8 mouse cellular contexts compared by ENCODE assay signal in genomic region chr7:30551445-30552101, GRCm38 (mm10). TPM values are rescaled to one million over a fixed set of nuclear protein-coding genes. Genes with fewer than 3 reads are reported as not detected.
DNase-seq lines count a peak whose midpoint lies in the region; ATAC-seq and TF ChIP-seq lines count a peak whose summit lies in the region.

No protein-coding gene starts in this region.

- CTCF ChIA-PET in Patski (lab: Charles Lee), result interaction anchor here (0.7 to 1.3 kb wide), 2 partner anchors 22 to 59 kb away, joined by 3 to 5 read pairs; no protein-coding TSS in a partner anchor

- 3% methylated on average over 10 of the region's 10 CpGs for WGBS in kidney, embryonic 14.5 days
- 4% methylated on average over 10 of the region's 10 CpGs for WGBS in forebrain, embryonic 11.5 days
- WGBS in liver, embryonic 11.5 days, result 3% methylated on average over 10 of the region's 10 CpGs
- 3% methylated on average over 10 of the region's 10 CpGs for WGBS in neural tube, embryonic 15.5 days

- POLR2A ChIA-PET in Patski (lab: Charles Lee), result interaction anchor here (0.6 kb wide), 1 partner anchor 60 kb away, joined by 3 read pairs; no protein-coding TSS in a partner anchor

- in situ Hi-C loops in Patski (cut with MboI; ENCODE audit: low pct_unique_long_range_greater_than_20kb), result loop anchor here (10.0 kb wide), 1 partner anchor 1727 kb away; the partner anchor contains the start of gene Ech1

- no peaks in the 10 kb centered on the region for H3K9me3 ChIP-seq in kidney, embryonic 14.5 days (ENCODE audit: control insufficient read depth, low read length)
- no peaks in the 10 kb centered on the region for H3K9me3 ChIP-seq in forebrain, embryonic 11.5 days (ENCODE audit: control insufficient read depth, low read length)
- H3K9me3 ChIP-seq in liver, embryonic 11.5 days (ENCODE audit: control insufficient read depth, low read length), result no peaks in the 10 kb centered on the region
- no peaks in the 10 kb centered on the region for H3K9me3 ChIP-seq in neural tube, embryonic 15.5 days (replicated peaks)

- H3K4me2 ChIP-seq in kidney, embryonic 14.5 days (replicated peaks; ENCODE audit: low read depth, low read length), result peak overlapping the region; percentile 38
- peak overlapping the region; percentile 91; the same call in 1 of the 2 replicates for H3K4me2 ChIP-seq in forebrain, embryonic 11.5 days (ENCODE audit: low read depth, low read length, severe bottlenecking)
- peak overlapping the region; percentile 98 for H3K4me2 ChIP-seq in liver, embryonic 11.5 days
- peak overlapping the region; percentile 79 for H3K4me2 ChIP-seq in neural tube, embryonic 15.5 days

- peak overlapping the region; percentile 76 for H3K4me3 ChIP-seq in kidney, embryonic 14.5 days (ENCODE audit: low read length)
- peak overlapping the region; percentile 44 for H3K4me3 ChIP-seq in forebrain, embryonic 11.5 days (ENCODE audit: low read depth, low read length)
- peak overlapping the region; percentile 67 for H3K4me3 ChIP-seq in liver, embryonic 11.5 days (ENCODE audit: low read depth, low read length)
- H3K4me3 ChIP-seq in neural tube, embryonic 15.5 days (replicated peaks), result peak overlapping the region; percentile 76

- no peaks in the 10 kb centered on the region for H3K27me3 ChIP-seq in kidney, embryonic 14.5 days (ENCODE audit: control insufficient read depth, insufficient read depth, low read length)
- no peaks in the 10 kb centered on the region for H3K27me3 ChIP-seq in Patski
- no peaks in the 10 kb centered on the region for H3K27me3 ChIP-seq in forebrain, embryonic 11.5 days (ENCODE audit: control insufficient read depth, insufficient read depth, low read length)
- H3K27me3 ChIP-seq in liver, embryonic 11.5 days (replicated peaks; ENCODE audit: control insufficient read depth, insufficient read depth, low read length), result no peaks in the 10 kb centered on the region
- H3K27me3 ChIP-seq in neural tube, embryonic 15.5 days (replicated peaks), result peaks cover 5% of the 10 kb centered on the region; the same call in 1 of the 2 replicates

- ATAC-seq in kidney, embryonic 14.5 days (ENCODE audit: low FRiP score, low TSS enrichment), result peak; percentile 61
- peak; percentile 49 for ATAC-seq in Patski
- peak; percentile 68 for ATAC-seq in forebrain, embryonic 11.5 days (replicated peaks; ENCODE audit: low FRiP score)
- ATAC-seq in liver, embryonic 11.5 days (replicated peaks; ENCODE audit: low FRiP score), result peak; percentile 56
- peak; percentile 75 for ATAC-seq in neural tube, embryonic 15.5 days (ENCODE audit: low FRiP score)

- H3K4me1 ChIP-seq in kidney, embryonic 14.5 days (ENCODE audit: control insufficient read depth, insufficient read depth, low read length), result peaks cover 8% of the 10 kb centered on the region; the same call in 1 of the 2 replicates
- peaks cover 4% of the 10 kb centered on the region; the same call in 1 of the 2 replicates for H3K4me1 ChIP-seq in forebrain, embryonic 11.5 days (replicated peaks; ENCODE audit: control insufficient read depth, insufficient read depth, low read length)
- H3K4me1 ChIP-seq in liver, embryonic 11.5 days (replicated peaks; ENCODE audit: control insufficient read depth, insufficient read depth, low read length), result peaks cover 12% of the 10 kb centered on the region
- peaks cover 20% of the 10 kb centered on the region for H3K4me1 ChIP-seq in neural tube, embryonic 15.5 days

- H3K9ac ChIP-seq in kidney, embryonic 14.5 days (ENCODE audit: low read depth, low read length), result peak overlapping the region; percentile 70
- H3K9ac ChIP-seq in forebrain, embryonic 11.5 days (ENCODE audit: low read length), result peak overlapping the region; percentile 67
- H3K9ac ChIP-seq in liver, embryonic 11.5 days (ENCODE audit: low read depth, low read length), result peak overlapping the region; percentile 71
- peak overlapping the region; percentile 64 for H3K9ac ChIP-seq in neural tube, embryonic 15.5 days (replicated peaks)

- no peak for TF ChIP-seq CTCF in Patski (IDR thresholded peaks at IDR 0.05)

- peaks cover 45% of the 10 kb centered on the region for H3K36me3 ChIP-seq in kidney, embryonic 14.5 days (ENCODE audit: control insufficient read depth, insufficient read depth, low read length)
- peaks cover 3% of the 10 kb centered on the region; the same call in 1 of the 2 replicates for H3K36me3 ChIP-seq in forebrain, embryonic 11.5 days (ENCODE audit: control insufficient read depth, insufficient read depth, low read length)
- H3K36me3 ChIP-seq in liver, embryonic 11.5 days (ENCODE audit: control insufficient read depth, insufficient read depth, low read length), result peaks cover 23% of the 10 kb centered on the region
- H3K36me3 ChIP-seq in neural tube, embryonic 15.5 days, result peaks cover 41% of the 10 kb centered on the region

- DNase-seq in kidney, adult 8-10 months, result no peak
- DNase-seq in Patski (ENCODE audit: low read depth, low spot score), result no peak
- no peak for DNase-seq in forebrain, embryonic 11.5 days (ENCODE audit: low spot score)
- DNase-seq in liver, embryonic 11.5 days (ENCODE audit: low spot score), result no peak
- no peak for DNase-seq in left cerebral cortex, adult 9 months (ENCODE audit: low spot score in 2 of 2)
- DNase-seq in ovary, adult 18-20 months (ENCODE audit: low spot score), result no peak

- H3K27ac ChIP-seq in kidney, embryonic 14.5 days (ENCODE audit: low read depth, low read length), result peak overlapping the region; percentile 98
- H3K27ac ChIP-seq in forebrain, embryonic 11.5 days (ENCODE audit: low read depth, low read length), result peak overlapping the region; percentile 83
- peak overlapping the region; percentile 88 for H3K27ac ChIP-seq in liver, embryonic 11.5 days (ENCODE audit: low read depth, low read length)
- H3K27ac ChIP-seq in neural tube, embryonic 15.5 days (replicated peaks), result peak overlapping the region; percentile 98

RNA-seq across cellular contexts. Expression of gene Hspb6, which starts 0.4 kb away (rescaled TPM):
- 8.9 and 9.2 TPM in 2 replicates for polyA plus RNA-seq in kidney, embryonic 14.5 days (2014; fragmentation: Nextera tagmentation; extraction: Ambion mirVana)
- polyA plus RNA-seq in Patski (2021), result 29.8 TPM
- polyA plus RNA-seq in forebrain, embryonic 11.5 days (2014; fragmentation: Nextera tagmentation; extraction: Ambion mirVana), result 5.5 and 7.4 TPM in 2 replicates
- polyA plus RNA-seq in liver, embryonic 11.5 days (2014; fragmentation: Nextera tagmentation; extraction: Ambion mirVana), result 3.9 and 5.4 TPM in 2 replicates
- 8.6 and 11.7 TPM in 2 replicates for polyA plus RNA-seq in neural tube, embryonic 15.5 days (2015; fragmentation: Nextera tagmentation; extraction: Ambion mirVana)

RNA-seq across cellular contexts. Expression of gene Proser3, which starts 0.5 kb away (rescaled TPM):
- 15.2 and 25.0 TPM in 2 replicates for polyA plus RNA-seq in kidney, embryonic 14.5 days (2014; fragmentation: Nextera tagmentation; extraction: Ambion mirVana)
- 19.5 TPM for polyA plus RNA-seq in Patski (2021)
- polyA plus RNA-seq in forebrain, embryonic 11.5 days (2014; fragmentation: Nextera tagmentation; extraction: Ambion mirVana), result 20.0 and 23.6 TPM in 2 replicates
- polyA plus RNA-seq in liver, embryonic 11.5 days (2014; fragmentation: Nextera tagmentation; extraction: Ambion mirVana), result 10.7 and 13.0 TPM in 2 replicates
- 7.9 and 8.6 TPM in 2 replicates for polyA plus RNA-seq in neural tube, embryonic 15.5 days (2015; fragmentation: Nextera tagmentation; extraction: Ambion mirVana)

RNA-seq across cellular contexts. Expression of gene Lin37, which starts 8.1 kb away (rescaled TPM):
- polyA plus RNA-seq in kidney, embryonic 14.5 days (2014; fragmentation: Nextera tagmentation; extraction: Ambion mirVana), result 38.5 and 48.0 TPM in 2 replicates
- polyA plus RNA-seq in Patski (2021), result 36.4 TPM
- 45.7 and 50.2 TPM in 2 replicates for polyA plus RNA-seq in forebrain, embryonic 11.5 days (2014; fragmentation: Nextera tagmentation; extraction: Ambion mirVana)
- polyA plus RNA-seq in liver, embryonic 11.5 days (2014; fragmentation: Nextera tagmentation; extraction: Ambion mirVana), result 38.7 and 41.0 TPM in 2 replicates
- 55.6 and 61.8 TPM in 2 replicates for polyA plus RNA-seq in neural tube, embryonic 15.5 days (2015; fragmentation: Nextera tagmentation; extraction: Ambion mirVana)

RNA-seq across cellular contexts. Expression of gene U2af1l4, which starts 11.5 kb away (rescaled TPM):
- polyA plus RNA-seq in kidney, embryonic 14.5 days (2014; fragmentation: Nextera tagmentation; extraction: Ambion mirVana), result 109 and 119 TPM in 2 replicates
- polyA plus RNA-seq in Patski (2021), result 47.8 TPM
- polyA plus RNA-seq in forebrain, embryonic 11.5 days (2014; fragmentation: Nextera tagmentation; extraction: Ambion mirVana), result 89.2 and 97.5 TPM in 2 replicates
- polyA plus RNA-seq in liver, embryonic 11.5 days (2014; fragmentation: Nextera tagmentation; extraction: Ambion mirVana), result 71.0 and 73.1 TPM in 2 replicates
- 84.2 and 95.2 TPM in 2 replicates for polyA plus RNA-seq in neural tube, embryonic 15.5 days (2015; fragmentation: Nextera tagmentation; extraction: Ambion mirVana)

RNA-seq across cellular contexts. Expression of gene Gm49396, which starts 11.6 kb away (rescaled TPM):
- 8.0 and 11.3 TPM in 2 replicates for polyA plus RNA-seq in kidney, embryonic 14.5 days (2014; fragmentation: Nextera tagmentation; extraction: Ambion mirVana)
- polyA plus RNA-seq in Patski (2021), result 3.6 TPM
- 12.1 and 13.6 TPM in 2 replicates for polyA plus RNA-seq in forebrain, embryonic 11.5 days (2014; fragmentation: Nextera tagmentation; extraction: Ambion mirVana)
- polyA plus RNA-seq in liver, embryonic 11.5 days (2014; fragmentation: Nextera tagmentation; extraction: Ambion mirVana), result 6.8 and 8.0 TPM in 2 replicates
- 14.6 and 14.8 TPM in 2 replicates for polyA plus RNA-seq in neural tube, embryonic 15.5 days (2015; fragmentation: Nextera tagmentation; extraction: Ambion mirVana)

Comparison
In these comparisons a context has a peak if more than half of its experiments do, and no peak if none do; other contexts are left out.
1. H3K4me2 ChIP-seq: peak in every context shown above with its lines; median percentile 98 in liver, embryonic 11.5 days; 91 in forebrain, embryonic 11.5 days; 79 in neural tube, embryonic 15.5 days; 38 in kidney, embryonic 14.5 days.